Mouse (Mus musculus) thymus, adult 2 months (tissue): ENCODE results near the gene Aff1.

Source experiments
- CTCF ChIP-seq: fragments of 200-500 bp; IDR thresholded peaks from 2 replicates; pipeline ENCODE4 v1.5.1; 2012; ENCODE audit warnings: mild to moderate bottlenecking, control low read depth, low read length, moderate library complexity, borderline replicate concordance; ENCODE audit not compliant: control insufficient read depth, poor library complexity, insufficient read depth; ENCODE audit errors: extremely low read depth
- POLR2A ChIP-seq: fragments of 200-500 bp; IDR thresholded peaks from 2 replicates; pipeline ENCODE4 v1.6.1; 2012; ENCODE audit warnings: mild to moderate bottlenecking, low read length, control low read depth, moderate library complexity; ENCODE audit not compliant: control insufficient read depth, poor library complexity, insufficient read depth; ENCODE audit errors: extremely low read depth

DNA sequence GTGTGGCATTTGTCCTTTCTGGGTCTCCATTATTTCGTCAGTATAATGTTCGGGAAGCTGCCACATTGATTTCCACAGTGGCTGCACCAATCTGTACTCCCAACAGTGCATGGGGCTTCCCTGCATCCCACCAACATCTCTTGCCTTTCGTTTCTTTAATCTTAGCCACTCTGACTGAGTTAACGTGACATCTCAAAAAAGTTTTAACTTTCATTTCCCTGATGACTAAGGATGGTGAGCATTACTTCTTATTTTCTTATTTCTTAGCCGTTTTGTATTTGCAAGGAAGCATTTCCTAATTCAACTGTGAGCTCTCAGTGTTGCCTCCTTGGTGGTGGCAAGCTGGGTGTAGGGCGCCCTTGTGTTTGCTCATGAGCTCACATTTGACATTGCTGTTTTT lies 22.8 kb downstream of the Aff1 start:
- TF ChIP-seq CTCF (no peak), POLR2A (no peak)
